Mouse (Mus musculus): ENCODE data around the gene Tmem9b. TPM values are rescaled to one million over a fixed set of nuclear protein-coding genes. Genes with fewer than 3 reads are reported as not detected.

Tmem9b gene
- 100 to 1,000 TPM; 100 to 109 TPM for total RNA-seq (2021)

- DNase-seq (ENCODE audit: extremely low spot score in 1 of 2, low spot score in 1 of 2), result peak; percentile 71 to 85
Measured at GRCm38 (mm10) chr7:109752008-109752925, at the start of gene Tmem9b. Tmem9b (minus strand) TSS chr7:109752875.

- DNase-seq (ENCODE audit: extremely low spot score in 1 of 2, low spot score in 1 of 2), result no peak
Measured at GRCm38 (mm10) chr7:109800626-109801025, 48.0 kb upstream of the Tmem9b start.

GRCm38 (mm10) chr7:109799168-109799567, 46.5 kb upstream of the Tmem9b start:
- DNase-seq (ENCODE audit: extremely low spot score in 1 of 2, low spot score in 1 of 2), result no peak

- DNase-seq (ENCODE audit: extremely low spot score in 1 of 2, low spot score in 1 of 2), result no peak
Measured at GRCm38 (mm10) chr7:109795564-109795963, 42.9 kb upstream of the Tmem9b start.

GRCm38 (mm10) chr7:109794556-109794955, 41.9 kb upstream of the Tmem9b start:
- DNase-seq (ENCODE audit: extremely low spot score in 1 of 2, low spot score in 1 of 2), result no peak

- peak in 1 of 2 experiments; percentile 55 for DNase-seq (ENCODE audit: extremely low spot score in 1 of 2, low spot score in 1 of 2)
Measured at GRCm38 (mm10) chr7:109792759-109793158, 40.1 kb upstream of the Tmem9b start.

GRCm38 (mm10) chr7:109790818-109791217, 38.1 kb upstream of the Tmem9b start:
- no peak for DNase-seq (ENCODE audit: extremely low spot score in 1 of 2, low spot score in 1 of 2)

GRCm38 (mm10) chr7:109787860-109788259, 35.2 kb upstream of the Tmem9b start:
- no peak for DNase-seq (ENCODE audit: extremely low spot score in 1 of 2, low spot score in 1 of 2)

GRCm38 (mm10) chr7:109783281-109783680, 30.6 kb upstream of the Tmem9b start:
- no peak for DNase-seq (ENCODE audit: extremely low spot score in 1 of 2, low spot score in 1 of 2)

GRCm38 (mm10) chr7:109781470-109782203, 29.0 kb upstream of the Tmem9b start, which contains the start of gene Nrip3:
Nrip3 (minus strand) TSS chr7:109782025.
- DNase-seq (ENCODE audit: extremely low spot score in 1 of 2, low spot score in 1 of 2), result peak; percentile 69 to 82

- DNase-seq (ENCODE audit: extremely low spot score in 1 of 2, low spot score in 1 of 2), result no peak
Measured at GRCm38 (mm10) chr7:109781087-109781469, 28.4 kb upstream of the Tmem9b start.

- DNase-seq (ENCODE audit: extremely low spot score in 1 of 2, low spot score in 1 of 2), result no peak
Measured at GRCm38 (mm10) chr7:109772251-109772650, 19.6 kb upstream of the Tmem9b start.

GRCm38 (mm10) chr7:109768699-109769383, 16.2 kb upstream of the Tmem9b start:
- no peak for DNase-seq (ENCODE audit: extremely low spot score in 1 of 2, low spot score in 1 of 2)

GRCm38 (mm10) chr7:109767575-109768350, 15.1 kb upstream of the Tmem9b start:
- no peak for DNase-seq (ENCODE audit: extremely low spot score in 1 of 2, low spot score in 1 of 2)

- DNase-seq (ENCODE audit: extremely low spot score in 1 of 2, low spot score in 1 of 2), result no peak
Measured at GRCm38 (mm10) chr7:109764009-109764408, 11.3 kb upstream of the Tmem9b start.

- no peak for DNase-seq (ENCODE audit: extremely low spot score in 1 of 2, low spot score in 1 of 2)
Measured at GRCm38 (mm10) chr7:109756291-109756690, 3.6 kb upstream of the Tmem9b start.

GRCm38 (mm10) chr7:109754034-109754433, 1.4 kb upstream of the Tmem9b start:
- DNase-seq (ENCODE audit: extremely low spot score in 1 of 2, low spot score in 1 of 2), result no peak

GRCm38 (mm10) chr7:109751427-109752007, 1.2 kb downstream of the Tmem9b start:
- no peak for DNase-seq (ENCODE audit: extremely low spot score in 1 of 2, low spot score in 1 of 2)

- no peak for DNase-seq (ENCODE audit: extremely low spot score in 1 of 2, low spot score in 1 of 2)
Measured at GRCm38 (mm10) chr7:109747747-109748146, 4.9 kb downstream of the Tmem9b start.

GRCm38 (mm10) chr7:109741703-109742102, 11.0 kb downstream of the Tmem9b start:
- DNase-seq (ENCODE audit: extremely low spot score in 1 of 2, low spot score in 1 of 2), result no peak
